Mouse (Mus musculus): Measurements from ENCODE around the gene Ralgps1.

DNA sequence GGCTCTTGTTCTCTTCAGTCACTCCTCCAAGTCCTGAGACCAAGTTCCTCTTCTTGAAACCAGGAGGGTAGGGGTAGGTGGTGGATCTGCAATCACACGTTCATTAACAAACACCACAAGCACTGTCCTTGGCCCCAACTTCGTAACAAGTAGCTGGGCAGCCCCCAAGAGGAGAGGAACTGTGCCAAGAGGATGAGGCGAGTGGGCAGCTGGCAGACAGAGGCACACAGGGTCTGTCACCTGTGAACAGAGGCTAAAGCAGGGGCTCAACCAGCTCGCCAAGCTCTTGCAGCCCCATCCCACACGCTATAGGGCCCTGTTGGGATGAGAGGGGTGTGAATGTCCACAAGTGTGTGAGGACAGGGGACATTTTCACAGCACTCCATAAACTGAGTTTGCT is 24.5 kb downstream of the Ralgps1 start:
- TF ChIP-seq GATA1 (IDR thresholded peaks at IDR 0.05; ENCODE audit: low read length) (no peak), TAL1 (IDR thresholded peaks at IDR 0.05; ENCODE audit: low read length) (no peak)
